Mouse (Mus musculus) olfactory bulb, adult 2 months (tissue): ENCODE measurements at regions not wholly inside any gene's neighbourhood (a gene's known extent, or its start where the extent isn't known, plus 50 kb on each side); places are given as distances from the start of the nearest gene placed in this dataset.

Experiments used
- CTCF ChIP-seq: fragments of 200-500 bp; IDR thresholded peaks from 2 replicates; pipeline ENCODE4 v1.5.1; 2012; ENCODE audit warnings: low read depth, mild to moderate bottlenecking, low read length, moderate library complexity; ENCODE audit not compliant: insufficient read depth
- POLR2A ChIP-seq: fragments of 200-500 bp; IDR thresholded peaks from 2 replicates; pipeline ENCODE4 v1.6.1; 2012; ENCODE audit warnings: mild to moderate bottlenecking, low read depth, low read length, moderate library complexity; ENCODE audit not compliant: insufficient read depth

GRCm38 (mm10) chr10:16537660-16538059 is 1185.4 kb upstream of the Cited2 start:
- TF ChIP-seq CTCF (no peak), POLR2A (no peak)
